ENCODE assay signal across 26 mouse cellular contexts in genomic region chr3:128187330-128188044, GRCm38 (mm10).
DNase-seq lines count a peak whose midpoint lies in the region; ATAC-seq and TF ChIP-seq lines count a peak whose summit lies in the region.
"Had no signal": no experiment of that assay in that cellular context is flagged by ENCODE, and none has a peak within 500 bp of the region (broad histone marks: within the 10 kb centered on the region; RNA-seq: fewer than 3 reads in every experiment).

No protein-coding gene starts in this region.

- peak; percentile 12 for DNase-seq in liver, adult 2 months (ENCODE audit: extremely low read depth, low read depth, low spot score)
- no peak for DNase-seq in liver
- DNase-seq in intestine, embryonic 14.5 days (ENCODE audit: low spot score): no peak
- DNase-seq in naive thymus-derived CD4-positive, alpha-beta T cell, adult 2 months (ENCODE audit: low read depth): peak; percentile 1
- DNase-seq in layer of hippocampus, postnatal 36 days: no peak
- DNase-seq in adrenal gland, postnatal 14 days: no peak
- DNase-seq: adrenal gland, adult 8-10 months; adrenal gland, postnatal 36 days; cerebellum, adult 2 months; cerebellum, adult 9-11 months; cerebellum, postnatal 25 days; gastrocnemius, postnatal 10 days; gastrocnemius, postnatal 36 days; heart, adult 2 months; heart, postnatal 14 days; heart, postnatal 4 days had no signal

- H3K9ac ChIP-seq in liver, adult 2 months (ENCODE audit: low read depth, low read length): no peak overlapping the region
- H3K9ac ChIP-seq in intestine, embryonic 14.5 days (ENCODE audit: low read length): no peak overlapping the region
- H3K9ac ChIP-seq in intestine, embryonic 16.5 days (ENCODE audit: low read depth, low read length): no peak overlapping the region
- H3K9ac ChIP-seq: forebrain, embryonic 13.5 days; heart, embryonic 13.5 days; hindbrain, embryonic 14.5 days had no signal

- peak; percentile 57 for ATAC-seq in intestine, embryonic 14.5 days (replicated peaks; ENCODE audit: low FRiP score, low TSS enrichment, low read depth)
- peak; percentile 73 for ATAC-seq in intestine, embryonic 16.5 days
- ATAC-seq: activated CD4-positive, CD25-positive, alpha-beta regulatory T cell, adult 4 months; CD4-positive, CD25-positive, alpha-beta regulatory T cell, adult 4 months; forebrain, embryonic 13.5 days; forebrain, embryonic 16.5 days; hindbrain, postnatal 0 days had no signal

- H3K27ac ChIP-seq in liver, adult 2 months (replicated peaks; ENCODE audit: insufficient read depth, low read depth, low read length): no peak overlapping the region
- no peak overlapping the region for H3K27ac ChIP-seq in intestine, embryonic 14.5 days (ENCODE audit: low read depth)
- H3K27ac ChIP-seq in intestine, embryonic 16.5 days (ENCODE audit: low read length): no peak overlapping the region
- H3K27ac ChIP-seq: forebrain, embryonic 10.5 days; forebrain, embryonic 13.5 days; heart, adult 2 months; heart, embryonic 13.5 days; hindbrain, embryonic 14.5 days; hindbrain, postnatal 0 days had no signal

- no peak overlapping the region for H3K4me2 ChIP-seq in intestine, embryonic 14.5 days (ENCODE audit: low read length)
- H3K4me2 ChIP-seq in intestine, embryonic 16.5 days (ENCODE audit: low read depth, low read length): no peak overlapping the region; the same call in 1 of the 2 replicates
- H3K4me2 ChIP-seq: forebrain, embryonic 13.5 days; heart, embryonic 13.5 days; hindbrain, embryonic 14.5 days had no signal

- no peaks in the 10 kb centered on the region for H3K79me2 ChIP-seq in liver, adult 2 months (ENCODE audit: control insufficient read depth, insufficient read depth, low read length)

- H3K27me3 ChIP-seq in liver, adult 2 months (ENCODE audit: control insufficient read depth, insufficient read depth, low read length): no peaks in the 10 kb centered on the region
- no peaks in the 10 kb centered on the region for H3K27me3 ChIP-seq in intestine, embryonic 14.5 days (replicated peaks; ENCODE audit: control insufficient read depth, insufficient read depth, low read length)
- H3K27me3 ChIP-seq in intestine, embryonic 16.5 days (replicated peaks; ENCODE audit: control insufficient read depth, insufficient read depth, low read length): no peaks in the 10 kb centered on the region
- H3K27me3 ChIP-seq: forebrain, embryonic 13.5 days had no signal

- no peaks in the 10 kb centered on the region for H3K4me1 ChIP-seq in liver, adult 2 months (ENCODE audit: control insufficient read depth, insufficient read depth, low read length)
- H3K4me1 ChIP-seq in intestine, embryonic 14.5 days (replicated peaks; ENCODE audit: control insufficient read depth, insufficient read depth, low read length): peaks cover 9% of the 10 kb centered on the region; the same call in 1 of the 2 replicates
- H3K4me1 ChIP-seq in intestine, embryonic 16.5 days (ENCODE audit: control insufficient read depth, insufficient read depth, low read length): peaks cover 7% of the 10 kb centered on the region; the same call in 1 of the 2 replicates
- H3K4me1 ChIP-seq: forebrain, embryonic 13.5 days had no signal

- no peak for TF ChIP-seq CTCF in liver, adult 2 months (IDR thresholded peaks at IDR 0.05; ENCODE audit: low read depth, low read length)

- H3K9me3 ChIP-seq in intestine, embryonic 14.5 days (ENCODE audit: control insufficient read depth, low read length): 0 out of 2 replicates have a peak, but pooled peaks cover 2% of the 10 kb centered on the region
- no peaks in the 10 kb centered on the region for H3K9me3 ChIP-seq in intestine, embryonic 16.5 days (ENCODE audit: control insufficient read depth, low read length)
- H3K9me3 ChIP-seq: forebrain, embryonic 10.5 days; forebrain, embryonic 13.5 days; heart, embryonic 10.5 days; heart, embryonic 13.5 days had no signal

- H3K4me3 ChIP-seq in liver, adult 2 months (ENCODE audit: insufficient read depth, low read depth, low read length): no peak overlapping the region
- H3K4me3 ChIP-seq in intestine, embryonic 14.5 days (ENCODE audit: low read depth, low read length): no peak overlapping the region
- no peak overlapping the region; the same call in 1 of the 2 replicates for H3K4me3 ChIP-seq in intestine, embryonic 16.5 days (ENCODE audit: low read length)
- H3K4me3 ChIP-seq: forebrain, embryonic 10.5 days; forebrain, embryonic 13.5 days; heart, adult 2 months; heart, embryonic 10.5 days; heart, embryonic 13.5 days had no signal

- H3K36me3 ChIP-seq in liver, adult 2 months (ENCODE audit: control insufficient read depth, insufficient read depth, low read length): no peaks in the 10 kb centered on the region
- no peaks in the 10 kb centered on the region for H3K36me3 ChIP-seq in intestine, embryonic 14.5 days (ENCODE audit: control insufficient read depth, insufficient read depth, low read length)
- H3K36me3 ChIP-seq in intestine, embryonic 16.5 days (ENCODE audit: control insufficient read depth, insufficient read depth, low read length): no peaks in the 10 kb centered on the region
- H3K36me3 ChIP-seq: forebrain, embryonic 10.5 days; heart, embryonic 10.5 days; heart, embryonic 13.5 days had no signal

- TF ChIP-seq POLR2A in liver, adult 2 months (IDR thresholded peaks at IDR 0.05; ENCODE audit: extremely low read depth, insufficient read depth, low read length): no peak

- WGBS in liver, adult 2 months: 48% methylated on average over 9 of the region's 9 CpGs
- 33% methylated on average over 9 of the region's 9 CpGs for WGBS in intestine, embryonic 14.5 days
- WGBS in intestine, embryonic 16.5 days: 32% methylated on average over 9 of the region's 9 CpGs

Comparison
In these comparisons a context has a peak if more than half of its experiments do, and no peak if none do; other contexts are left out.
1. DNase-seq: peak in liver, adult 2 months (single experiment) and naive thymus-derived CD4-positive, alpha-beta T cell, adult 2 months (single experiment); none in liver (single experiment), intestine, embryonic 14.5 days (single experiment), layer of hippocampus, postnatal 36 days (0 of 2) and adrenal gland, postnatal 14 days (single experiment).